Mouse (Mus musculus) kidney, adult 2 months (tissue): Measurements from ENCODE around the gene Ninl. TPM values are rescaled to one million over a fixed set of nuclear protein-coding genes. Genes with fewer than 3 reads are reported as not detected.

Experiments used
- DNase-seq: peaks from one replicate; pipeline ENCODE4 v3.0.0; 2021
- H3K27ac ChIP-seq: fragments of 200-500 bp; 2 replicates; pipeline ENCODE4 v1.5.1; 2012; ENCODE audit warnings: low read depth, low read length, control low read depth, inconsistent platforms; ENCODE audit not compliant: insufficient read depth
- H3K27me3 ChIP-seq: fragments of 200-500 bp; replicated peaks from 2 replicates; pipeline ENCODE4 v1.6.1; 2012; ENCODE audit warnings: mild to moderate bottlenecking, moderate library complexity, low read length, inconsistent platforms; ENCODE audit not compliant: control insufficient read depth, insufficient read depth
- H3K36me3 ChIP-seq: fragments of 200-500 bp; 2 replicates; pipeline ENCODE4 v1.6.1; 2012; ENCODE audit warnings: mild to moderate bottlenecking, moderate library complexity, low read length, inconsistent platforms; ENCODE audit not compliant: control insufficient read depth, insufficient read depth
- H3K4me1 ChIP-seq: fragments of 200-500 bp; 2 replicates; pipeline ENCODE4 v1.6.1; 2011; ENCODE audit warnings: low read length; ENCODE audit not compliant: control insufficient read depth, insufficient read depth
- H3K4me3 ChIP-seq: fragments of 200-500 bp; 2 replicates; pipeline ENCODE4 v1.5.1; 2011; ENCODE audit warnings: mild to moderate bottlenecking, low read depth, low read length, control low read depth; ENCODE audit not compliant: insufficient read depth
- CTCF ChIP-seq: fragments of 200-500 bp; conservative IDR thresholded peaks from 2 replicates; pipeline ENCODE4 v1.5.1; 2011; ENCODE audit warnings: low read depth, mild to moderate bottlenecking, control low read depth, low read length, moderate library complexity, mixed read lengths; ENCODE audit not compliant: insufficient read depth, insufficient read length
- POLR2A ChIP-seq: fragments of 200-500 bp; IDR thresholded peaks from one replicate; pipeline ENCODE4 v1.6.1; 2011; ENCODE audit warnings: low read depth, low read length, control low read depth
- WGBS: fragments of 180-500 bp; shearing (Covaris S2); methylation state at CpG from one replicate; pipeline ENCODE4 v1.1.7; 2018; 5-methylcytosine and 5-hydroxymethylcytosine counted together
- polyA plus RNA-seq: library from polyadenylated mRNA; depleted of rRNA; stranded (reverse); fragments of >200 nt; gene quantifications from 2 replicates; pipeline ENCODE4 v1.2.3, GENCODE M21; 2012; rRNA removed

Ninl gene
- 11.5 and 11.7 TPM in 2 replicates for polyA plus RNA-seq

- under 1% methylated on average over 34 of the region's 34 CpGs for WGBS
- H3K27me3 ChIP-seq = no peaks in the 10 kb centered on the region
- DNase-seq = peak; percentile 96
- H3K27ac ChIP-seq = peak within 1 kb of the TSS; percentile 36; the same call in 1 of the 2 replicates
- TF ChIP-seq POLR2A = no peak
- TF ChIP-seq CTCF = no peak
- H3K4me3 ChIP-seq = peak within 1 kb of the TSS; percentile 67
- H3K4me1 ChIP-seq = peaks cover 7% of the 10 kb centered on the region
- no peaks in the 10 kb centered on the region for H3K36me3 ChIP-seq
These were observed at the start of gene Ninl, which contains the start of gene Nanp for GRCm38 (mm10) chr2:151039232-151039695. Ninl (minus strand) TSS chr2:151039382. Nanp (minus strand) TSS chr2:151039398.

GRCm38 (mm10) chr2:151056637-151057036, 17.5 kb upstream of the Ninl start:
- Histone ChIP-seq H3K27ac (no peak overlapping the region), H3K27me3 (no peaks in the 10 kb centered on the region), H3K36me3 (no peaks in the 10 kb centered on the region), H3K4me3 (no peak overlapping the region), H3K4me1 (no peaks in the 10 kb centered on the region)
- 87% methylated on average over 1 of the region's 1 CpGs for WGBS
- no peak for DNase-seq
- TF ChIP-seq CTCF (no peak), POLR2A (no peak)

- 91% methylated on average over 1 of the region's 1 CpGs for WGBS
- Histone ChIP-seq H3K4me1 (peaks cover 7% of the 10 kb centered on the region), H3K4me3 (no peak overlapping the region), H3K27me3 (no peaks in the 10 kb centered on the region), H3K27ac (no peak overlapping the region), H3K36me3 (no peaks in the 10 kb centered on the region)
- no peak for DNase-seq
- TF ChIP-seq POLR2A (no peak), CTCF (no peak)
These were observed 1.2 kb upstream of the Ninl start for GRCm38 (mm10) chr2:151040411-151040810.

GRCm38 (mm10) chr2:151039726-151040125, 544 bp upstream of the Ninl start:
- Histone ChIP-seq H3K36me3 (no peaks in the 10 kb centered on the region), H3K4me1 (peaks cover 7% of the 10 kb centered on the region), H3K27ac (peak overlapping the region; percentile 1; the same call in 1 of the 2 replicates), H3K27me3 (no peaks in the 10 kb centered on the region), H3K4me3 (peak overlapping the region; percentile 67)
- no peak for TF ChIP-seq CTCF
- TF ChIP-seq POLR2A = no peak
- no peak for DNase-seq
- WGBS = 34% methylated on average over 8 of the region's 8 CpGs

GRCm38 (mm10) chr2:151038811-151039222, 365 bp downstream of the Ninl start:
- no peak for TF ChIP-seq POLR2A
- WGBS = under 1% methylated on average over 30 of the region's 30 CpGs

GRCm38 (mm10) chr2:151037876-151038552, 1.2 kb downstream of the Ninl start:
- H3K4me3 ChIP-seq = peak overlapping the region; percentile 0; the same call in 1 of the 2 replicates
- TF ChIP-seq CTCF = no peak
- no peak for TF ChIP-seq POLR2A
- 45% methylated on average over 18 of the region's 18 CpGs for WGBS
- no peak for DNase-seq
- H3K27me3 ChIP-seq = no peaks in the 10 kb centered on the region
- H3K27ac ChIP-seq = no peak overlapping the region
- no peaks in the 10 kb centered on the region for H3K36me3 ChIP-seq
- H3K4me1 ChIP-seq = peaks cover 7% of the 10 kb centered on the region

More at GRCm38 (mm10) chr2:151038811-151039222, 365 bp downstream of the Ninl start:
- no peak for DNase-seq
- Histone ChIP-seq H3K27ac (peak overlapping the region; percentile 36; the same call in 1 of the 2 replicates), H3K27me3 (no peaks in the 10 kb centered on the region), H3K4me3 (peak overlapping the region; percentile 67), H3K36me3 (no peaks in the 10 kb centered on the region), H3K4me1 (peaks cover 7% of the 10 kb centered on the region)

GRCm38 (mm10) chr2:151037292-151037691, 1.9 kb downstream of the Ninl start:
- Histone ChIP-seq H3K27ac (no peak overlapping the region), H3K27me3 (no peaks in the 10 kb centered on the region), H3K36me3 (no peaks in the 10 kb centered on the region), H3K4me1 (peaks cover 7% of the 10 kb centered on the region), H3K4me3 (no peak overlapping the region)
- WGBS = 98% methylated on average over 1 of the region's 1 CpGs
- DNase-seq = no peak
- TF ChIP-seq CTCF (no peak), POLR2A (no peak)
